Mouse (Mus musculus) liver, embryonic 16.5 days (tissue): Measurements from ENCODE around the gene Il17rd. TPM values are rescaled to one million over a fixed set of nuclear protein-coding genes. Genes with fewer than 3 reads are reported as not detected.

ENCODE experiments used
- ATAC-seq: fragments of 200-750 bp; cut with Nextera tagmentation; 2 replicates; pipeline ENCODE4 v1.8.0; 2017; ENCODE audit warnings: low read depth, mild to moderate bottlenecking, moderate number of reproducible peaks, moderate library complexity
- H3K27ac ChIP-seq: fragments of 300-500 bp; sonication (generic); 2 replicates; pipeline ENCODE4 v1.5.1; 2014; ENCODE audit warnings: mild to moderate bottlenecking, low read length
- H3K27me3 ChIP-seq: fragments of 300-500 bp; sonication (generic); 2 replicates; pipeline ENCODE4 v1.6.1; 2014; ENCODE audit warnings: low read depth, low read length, mixed read lengths; ENCODE audit not compliant: control insufficient read depth, insufficient read depth
- H3K36me3 ChIP-seq: fragments of 300-500 bp; sonication (generic); 2 replicates; pipeline ENCODE4 v1.6.1; 2014; ENCODE audit warnings: mild to moderate bottlenecking; ENCODE audit not compliant: control insufficient read depth, insufficient read depth
- H3K4me1 ChIP-seq: fragments of 300-500 bp; sonication (generic); 2 replicates; pipeline ENCODE4 v1.6.1; 2014; ENCODE audit warnings: low read depth, low read length, mixed read lengths; ENCODE audit not compliant: control insufficient read depth
- H3K4me2 ChIP-seq: fragments of 300-500 bp; sonication (generic); 2 replicates; pipeline ENCODE4 v1.6.1; 2014; ENCODE audit warnings: low read depth, low read length, mixed read lengths
- H3K4me3 ChIP-seq: fragments of 300-500 bp; sonication (generic); 2 replicates; pipeline ENCODE4 v1.5.1; 2014; ENCODE audit warnings: low read depth, mild to moderate bottlenecking, low read length
- H3K9ac ChIP-seq: fragments of 300-500 bp; sonication (generic); 2 replicates; pipeline ENCODE4 v1.6.1; 2014; ENCODE audit warnings: low read depth, low read length
- H3K9me3 ChIP-seq: fragments of 300-500 bp; sonication (generic); replicated peaks from 2 replicates; pipeline ENCODE4 v1.6.1; 2016; ENCODE audit warnings: low read length; ENCODE audit not compliant: control insufficient read depth
- WGBS: fragments of 180-500 bp; shearing (Covaris S2); extraction: QIAGEN DNeasy Blood & Tissue Kit; methylation state at CpG from one replicate; pipeline ENCODE4 v1.1.7; 2014; ENCODE audit not compliant: insufficient replicate concordance; 5-methylcytosine and 5-hydroxymethylcytosine counted together
- polyA plus RNA-seq: library from polyadenylated mRNA; unstranded; fragments of >200 nt; fragmentation: Nextera tagmentation; extraction: Ambion mirVana; gene quantifications from 2 replicates; pipeline ENCODE4 v1.2.1, GENCODE M21; 2015

Il17rd gene
- polyA plus RNA-seq, 1 experiment from 2014 or later: 0.25 TPM

GRCm38 (mm10) chr14:27116577-27117165, 77.9 kb downstream of the Il17rd start:
- 43% methylated on average over 4 of the region's 4 CpGs for WGBS
- H3K36me3 ChIP-seq: no peaks in the 10 kb centered on the region
- H3K4me3 ChIP-seq: no peak overlapping the region
- no peak overlapping the region for H3K27ac ChIP-seq
- H3K9ac ChIP-seq: no peak overlapping the region
- H3K4me2 ChIP-seq: no peak overlapping the region
- no peak for ATAC-seq
- no peaks in the 10 kb centered on the region for H3K9me3 ChIP-seq
- H3K27me3 ChIP-seq: peaks cover 14% of the 10 kb centered on the region
- no peaks in the 10 kb centered on the region for H3K4me1 ChIP-seq

- Histone ChIP-seq H3K27me3 (peaks cover 14% of the 10 kb centered on the region), H3K27ac (no peak overlapping the region), H3K9me3 (no peaks in the 10 kb centered on the region), H3K4me2 (no peak overlapping the region), H3K9ac (no peak overlapping the region), H3K4me1 (no peaks in the 10 kb centered on the region; the same call in 1 of the 2 replicates), H3K36me3 (no peaks in the 10 kb centered on the region), H3K4me3 (no peak overlapping the region)
- ATAC-seq: no peak
- WGBS: 50% methylated on average over 5 of the region's 5 CpGs
These were observed 79.8 kb downstream of the Il17rd start for GRCm38 (mm10) chr14:27118546-27118945.

- Histone ChIP-seq H3K9me3 (no peaks in the 10 kb centered on the region), H3K4me2 (no peak overlapping the region), H3K9ac (no peak overlapping the region), H3K4me3 (no peak overlapping the region), H3K27me3 (no peaks in the 10 kb centered on the region), H3K4me1 (no peaks in the 10 kb centered on the region; the same call in 1 of the 2 replicates), H3K36me3 (no peaks in the 10 kb centered on the region), H3K27ac (no peak overlapping the region)
- ATAC-seq: no peak
- 63% methylated on average over 3 of the region's 3 CpGs for WGBS
These were observed 83.9 kb downstream of the Il17rd start for GRCm38 (mm10) chr14:27122646-27123045.

- ATAC-seq: no peak
- no peaks in the 10 kb centered on the region for H3K9me3 ChIP-seq
- no peak overlapping the region for H3K27ac ChIP-seq
- no peak overlapping the region for H3K9ac ChIP-seq
- no peaks in the 10 kb centered on the region for H3K36me3 ChIP-seq
- no peak overlapping the region for H3K4me2 ChIP-seq
- H3K4me3 ChIP-seq: no peak overlapping the region
- no peaks in the 10 kb centered on the region; the same call in 1 of the 2 replicates for H3K4me1 ChIP-seq
- no peaks in the 10 kb centered on the region for H3K27me3 ChIP-seq
- 35% methylated on average over 8 of the region's 8 CpGs for WGBS
These were observed 84.8 kb downstream of the Il17rd start for GRCm38 (mm10) chr14:27123543-27123942.

- no peak overlapping the region for H3K9ac ChIP-seq
- no peaks in the 10 kb centered on the region for H3K27me3 ChIP-seq
- ATAC-seq: no peak
- H3K9me3 ChIP-seq: no peaks in the 10 kb centered on the region
- no peaks in the 10 kb centered on the region for H3K36me3 ChIP-seq
- H3K4me2 ChIP-seq: no peak overlapping the region
- H3K4me1 ChIP-seq: no peaks in the 10 kb centered on the region
- no peak overlapping the region for H3K4me3 ChIP-seq
- no peak overlapping the region for H3K27ac ChIP-seq
- WGBS: 65% methylated on average over 3 of the region's 3 CpGs
These were observed 91.3 kb downstream of the Il17rd start for GRCm38 (mm10) chr14:27130031-27130430.

GRCm38 (mm10) chr14:27130676-27131075, 91.9 kb downstream of the Il17rd start:
- H3K4me1 ChIP-seq: no peaks in the 10 kb centered on the region
- H3K9ac ChIP-seq: no peak overlapping the region
- no peak overlapping the region for H3K27ac ChIP-seq
- H3K36me3 ChIP-seq: no peaks in the 10 kb centered on the region
- no peak overlapping the region for H3K4me2 ChIP-seq
- no peak for ATAC-seq
- H3K27me3 ChIP-seq: no peaks in the 10 kb centered on the region
- no peak overlapping the region for H3K4me3 ChIP-seq
- no peaks in the 10 kb centered on the region for H3K9me3 ChIP-seq
- 39% methylated on average over 1 of the region's 1 CpGs for WGBS

GRCm38 (mm10) chr14:27131521-27131920, 92.8 kb downstream of the Il17rd start:
- no peaks in the 10 kb centered on the region for H3K27me3 ChIP-seq
- no peaks in the 10 kb centered on the region for H3K9me3 ChIP-seq
- H3K27ac ChIP-seq: no peak overlapping the region
- no peak for ATAC-seq
- no peaks in the 10 kb centered on the region for H3K36me3 ChIP-seq
- H3K4me1 ChIP-seq: no peaks in the 10 kb centered on the region
- H3K9ac ChIP-seq: no peak overlapping the region
- 45% methylated on average over 1 of the region's 1 CpGs for WGBS
- H3K4me2 ChIP-seq: no peak overlapping the region
- no peak overlapping the region for H3K4me3 ChIP-seq

GRCm38 (mm10) chr14:27138891-27139290, 100.2 kb downstream of the Il17rd start:
- Histone ChIP-seq H3K4me2 (no peak overlapping the region), H3K36me3 (no peaks in the 10 kb centered on the region), H3K27me3 (no peaks in the 10 kb centered on the region), H3K27ac (no peak overlapping the region), H3K4me3 (no peak overlapping the region), H3K9me3 (no peaks in the 10 kb centered on the region), H3K4me1 (no peaks in the 10 kb centered on the region), H3K9ac (no peak overlapping the region)
- 76% methylated on average over 9 of the region's 9 CpGs for WGBS
- no peak for ATAC-seq

GRCm38 (mm10) chr14:27139968-27140367, 101.2 kb downstream of the Il17rd start:
- WGBS: 52% methylated on average over 3 of the region's 3 CpGs
- Histone ChIP-seq H3K9me3 (no peaks in the 10 kb centered on the region), H3K27me3 (no peaks in the 10 kb centered on the region), H3K36me3 (no peaks in the 10 kb centered on the region), H3K4me1 (no peaks in the 10 kb centered on the region), H3K4me2 (no peak overlapping the region), H3K27ac (no peak overlapping the region), H3K9ac (no peak overlapping the region), H3K4me3 (no peak overlapping the region)
- no peak for ATAC-seq
